Mouse (Mus musculus) heart, embryonic 10.5 days (tissue): ENCODE data around the gene Acbd6. TPM values are rescaled to one million over a fixed set of nuclear protein-coding genes. Genes with fewer than 3 reads are reported as not detected.
A peak's percentile ranks its signal among the peaks of the same experiment; 100 is the strongest.

Source experiments
- DNase-seq: peaks from one replicate; pipeline ENCODE4 v3.0.0-alpha.2; 2017; ENCODE audit warnings: low spot score
- H3K27ac ChIP-seq: fragments of 300-500 bp; sonication (generic); 2 replicates; pipeline ENCODE4 v1.5.1; 2016; ENCODE audit warnings: mild to moderate bottlenecking
- H3K27me3 ChIP-seq: fragments of 300-500 bp; sonication (generic); 2 replicates; pipeline ENCODE4 v1.6.1; 2016; ENCODE audit warnings: mild to moderate bottlenecking; ENCODE audit not compliant: poor library complexity, insufficient read depth, severe bottlenecking
- H3K36me3 ChIP-seq: fragments of 300-500 bp; sonication (generic); 2 replicates; pipeline ENCODE4 v1.6.1; 2016; ENCODE audit warnings: mild to moderate bottlenecking, moderate library complexity
- H3K4me1 ChIP-seq: fragments of 300-500 bp; sonication (generic); 2 replicates; pipeline ENCODE4 v1.6.1; 2016; ENCODE audit warnings: mild to moderate bottlenecking
- H3K4me3 ChIP-seq: fragments of 300-500 bp; sonication (generic); 2 replicates; pipeline ENCODE4 v1.5.1; 2016; ENCODE audit warnings: mild to moderate bottlenecking, moderate library complexity
- H3K9me3 ChIP-seq: fragments of 300-500 bp; sonication (generic); 2 replicates; pipeline ENCODE4 v1.6.1; 2016; ENCODE audit warnings: mild to moderate bottlenecking, moderate library complexity
- WGBS: fragments of 180-500 bp; shearing (Covaris S2); methylation state at CpG from one replicate; pipeline ENCODE4 v1.1.7; 2016; 5-methylcytosine and 5-hydroxymethylcytosine counted together
- polyA plus RNA-seq: library from polyadenylated mRNA; unstranded; fragments of >200 nt; fragmentation: Nextera tagmentation; extraction: Ambion mirVana; gene quantifications from 2 replicates; pipeline ENCODE4 v1.2.1, GENCODE M21; 2016

Acbd6 gene
- polyA plus RNA-seq, 1 experiment from 2014 or later = 71.2 TPM

- peaks cover 6% of the 10 kb centered on the region; the same call in 1 of the 2 replicates for H3K9me3 ChIP-seq
- H3K4me1 ChIP-seq = peaks cover 57% of the 10 kb centered on the region
- no peak for DNase-seq
- no peaks in the 10 kb centered on the region for H3K27me3 ChIP-seq
- H3K4me3 ChIP-seq = no peak overlapping the region; the same call in 1 of the 2 replicates
- H3K36me3 ChIP-seq = no peaks in the 10 kb centered on the region
- peak overlapping the region; percentile 59 for H3K27ac ChIP-seq
- WGBS = 59% methylated on average over 21 of the region's 21 CpGs
These were observed 27.1 kb upstream of the Acbd6 start for GRCm38 (mm10) chr1:155530561-155531457.

- peaks cover 45% of the 10 kb centered on the region for H3K4me1 ChIP-seq
- 83% methylated on average over 5 of the region's 5 CpGs for WGBS
- no peak overlapping the region for H3K27ac ChIP-seq
- no peak overlapping the region for H3K4me3 ChIP-seq
- no peaks in the 10 kb centered on the region for H3K27me3 ChIP-seq
- peaks cover 6% of the 10 kb centered on the region; the same call in 1 of the 2 replicates for H3K9me3 ChIP-seq
- no peaks in the 10 kb centered on the region for H3K36me3 ChIP-seq
- no peak for DNase-seq
These were observed 25.5 kb upstream of the Acbd6 start for GRCm38 (mm10) chr1:155532396-155532795.

- WGBS = 48% methylated on average over 9 of the region's 9 CpGs
- H3K4me1 ChIP-seq = peaks cover 38% of the 10 kb centered on the region
- no peak overlapping the region for H3K27ac ChIP-seq
- H3K36me3 ChIP-seq = no peaks in the 10 kb centered on the region
- peaks cover 6% of the 10 kb centered on the region; the same call in 1 of the 2 replicates for H3K9me3 ChIP-seq
- no peaks in the 10 kb centered on the region for H3K27me3 ChIP-seq
- DNase-seq = no peak
- no peak overlapping the region for H3K4me3 ChIP-seq
These were observed 24.9 kb upstream of the Acbd6 start for GRCm38 (mm10) chr1:155532833-155533688.

GRCm38 (mm10) chr1:155533689-155533965 is 24.3 kb upstream of the Acbd6 start:
- WGBS = 77% methylated on average over 3 of the region's 3 CpGs
- peaks cover 33% of the 10 kb centered on the region for H3K4me1 ChIP-seq
- H3K27ac ChIP-seq = no peak overlapping the region

GRCm38 (mm10) chr1:155537005-155537642 is 20.8 kb upstream of the Acbd6 start:
- Histone ChIP-seq H3K4me3 (no peak overlapping the region), H3K36me3 (no peaks in the 10 kb centered on the region), H3K9me3 (no peaks in the 10 kb centered on the region), H3K27ac (no peak overlapping the region), H3K4me1 (peaks cover 13% of the 10 kb centered on the region), H3K27me3 (no peaks in the 10 kb centered on the region)
- DNase-seq = peak; percentile 56
- WGBS = 10% methylated on average over 2 of the region's 2 CpGs

More at GRCm38 (mm10) chr1:155533689-155533965, 24.3 kb upstream of the Acbd6 start:
- Histone ChIP-seq H3K4me3 (no peak overlapping the region), H3K9me3 (peaks cover 6% of the 10 kb centered on the region; the same call in 1 of the 2 replicates), H3K36me3 (no peaks in the 10 kb centered on the region), H3K27me3 (no peaks in the 10 kb centered on the region)
- DNase-seq = no peak

- peaks cover 6% of the 10 kb centered on the region for H3K4me1 ChIP-seq
- WGBS = 65% methylated on average over 7 of the region's 7 CpGs
These were observed 19.9 kb upstream of the Acbd6 start for GRCm38 (mm10) chr1:155538006-155538405.

GRCm38 (mm10) chr1:155557642-155558011 is 293 bp upstream of the Acbd6 start:
- Histone ChIP-seq H3K4me1 (peaks cover 14% of the 10 kb centered on the region; the same call in 1 of the 2 replicates), H3K27me3 (no peaks in the 10 kb centered on the region), H3K4me3 (peak overlapping the region; percentile 100), H3K27ac (peak overlapping the region; percentile 95), H3K9me3 (no peaks in the 10 kb centered on the region), H3K36me3 (no peaks in the 10 kb centered on the region)
- WGBS = 58% methylated on average over 9 of the region's 9 CpGs
- no peak for DNase-seq

More at GRCm38 (mm10) chr1:155538006-155538405, 19.9 kb upstream of the Acbd6 start:
- peak; percentile 51 for DNase-seq
- Histone ChIP-seq H3K27me3 (no peaks in the 10 kb centered on the region), H3K9me3 (no peaks in the 10 kb centered on the region), H3K4me3 (no peak overlapping the region), H3K27ac (no peak overlapping the region), H3K36me3 (no peaks in the 10 kb centered on the region)

- Histone ChIP-seq H3K27ac (no peak overlapping the region), H3K27me3 (no peaks in the 10 kb centered on the region), H3K4me1 (peaks cover 14% of the 10 kb centered on the region; the same call in 1 of the 2 replicates), H3K4me3 (no peak overlapping the region), H3K36me3 (peaks cover 3% of the 10 kb centered on the region; the same call in 1 of the 2 replicates), H3K9me3 (no peaks in the 10 kb centered on the region)
- WGBS = 88% methylated on average over 4 of the region's 4 CpGs
- DNase-seq = no peak
These were observed 2.1 kb downstream of the Acbd6 start for GRCm38 (mm10) chr1:155560021-155560420.

GRCm38 (mm10) chr1:155560678-155561077 is 2.8 kb downstream of the Acbd6 start:
- 79% methylated on average over 2 of the region's 2 CpGs for whole genome bisulfite sequencing
- Histone ChIP-seq H3K36me3 (peaks cover 8% of the 10 kb centered on the region), H3K27ac (no peak overlapping the region), H3K9me3 (no peaks in the 10 kb centered on the region), H3K4me3 (no peak overlapping the region), H3K4me1 (peaks cover 14% of the 10 kb centered on the region; the same call in 1 of the 2 replicates), H3K27me3 (no peaks in the 10 kb centered on the region)
- no peak for DNase-seq

GRCm38 (mm10) chr1:155562206-155562605 is 4.3 kb downstream of the Acbd6 start:
- no peak overlapping the region for H3K27ac ChIP-seq
- H3K4me3 ChIP-seq = no peak overlapping the region

GRCm38 (mm10) chr1:155564741-155565140 is 6.8 kb downstream of the Acbd6 start:
- Histone ChIP-seq H3K36me3 (peaks cover 41% of the 10 kb centered on the region), H3K9me3 (no peaks in the 10 kb centered on the region; the same call in 1 of the 2 replicates), H3K4me1 (no peaks in the 10 kb centered on the region), H3K27me3 (no peaks in the 10 kb centered on the region), H3K27ac (no peak overlapping the region), H3K4me3 (no peak overlapping the region)
- no peak for DNase-seq
- 32% methylated on average over 3 of the region's 3 CpGs for WGBS

More at GRCm38 (mm10) chr1:155562206-155562605, 4.3 kb downstream of the Acbd6 start:
- Histone ChIP-seq H3K36me3 (peaks cover 21% of the 10 kb centered on the region), H3K9me3 (no peaks in the 10 kb centered on the region), H3K27me3 (no peaks in the 10 kb centered on the region), H3K4me1 (peaks cover 14% of the 10 kb centered on the region; the same call in 1 of the 2 replicates)
- 66% methylated on average over 6 of the region's 6 CpGs for WGBS
- DNase-seq = no peak

GRCm38 (mm10) chr1:155568133-155568532 is 10.2 kb downstream of the Acbd6 start:
- Histone ChIP-seq H3K4me3 (no peak overlapping the region), H3K4me1 (no peaks in the 10 kb centered on the region), H3K27ac (no peak overlapping the region), H3K36me3 (peaks cover 53% of the 10 kb centered on the region), H3K27me3 (no peaks in the 10 kb centered on the region), H3K9me3 (no peaks in the 10 kb centered on the region; the same call in 1 of the 2 replicates)
- DNase-seq = no peak
- WGBS = 96% methylated on average over 9 of the region's 9 CpGs
